In genomic region chr2:35257886-35258285, GRCm38 (mm10) we compare ENCODE assay signal across 10 mouse cellular contexts. TPM values are rescaled to one million over a fixed set of nuclear protein-coding genes. Genes with fewer than 3 reads are reported as not detected.
DNase-seq lines count a peak whose midpoint lies in the region; ATAC-seq and TF ChIP-seq lines count a peak whose summit lies in the region.
"Had no signal": no experiment of that assay in that cellular context is flagged by ENCODE, and none has a peak within 500 bp of the region (broad histone marks: within the 10 kb centered on the region; RNA-seq: fewer than 3 reads in every experiment).

No protein-coding gene starts in this region.

- H3K36me3 ChIP-seq in kidney, embryonic 16.5 days (ENCODE audit: insufficient read depth, low read length), result no peaks in the 10 kb centered on the region
- H3K36me3 ChIP-seq in embryonic facial prominence, embryonic 13.5 days, result no peaks in the 10 kb centered on the region
- H3K36me3 ChIP-seq in myocyte (ENCODE audit: control insufficient read depth, insufficient read depth), result no peaks in the 10 kb centered on the region
- no peaks in the 10 kb centered on the region for H3K36me3 ChIP-seq in midbrain, embryonic 11.5 days (ENCODE audit: control insufficient read depth, insufficient read depth, low read length)

- ATAC-seq in kidney, embryonic 16.5 days (ENCODE audit: low FRiP score, low TSS enrichment), result no peak
- no peak for ATAC-seq in embryonic facial prominence, embryonic 13.5 days (ENCODE audit: insufficient number of reproducible peaks, insufficient read depth, low FRiP score, low TSS enrichment, low read depth)
- no peak for ATAC-seq in midbrain, embryonic 11.5 days (ENCODE audit: low FRiP score)

- no peak overlapping the region for H3ac ChIP-seq in myocyte (ENCODE audit: control insufficient read depth, insufficient read length)

- H3K4me2 ChIP-seq in kidney, embryonic 16.5 days (replicated peaks; ENCODE audit: low read depth, low read length), result 0 out of 2 replicates have a peak overlapping the region, but pooled peaks have one; percentile 88
- peak overlapping the region; percentile 95 for H3K4me2 ChIP-seq in embryonic facial prominence, embryonic 13.5 days
- peak overlapping the region; percentile 79 for H3K4me2 ChIP-seq in myocyte (ENCODE audit: low read depth)
- H3K4me2 ChIP-seq in midbrain, embryonic 11.5 days, result no peak overlapping the region

- no peak for DNase-seq in kidney, adult 8-10 months
- peak; percentile 67 for DNase-seq in NIH3T3 (ENCODE audit: low read depth)
- no peak for DNase-seq in midbrain, embryonic 11.5 days (ENCODE audit: low spot score, missing footprints)
- DNase-seq in urinary bladder, postnatal 14 days (ENCODE audit: low spot score), result no peak
- DNase-seq: adrenal gland, postnatal 25 days; heart, adult 2 months had no signal

- no peaks in the 10 kb centered on the region for H3K27me3 ChIP-seq in kidney, embryonic 16.5 days (ENCODE audit: insufficient read depth, low read length)
- H3K27me3 ChIP-seq in embryonic facial prominence, embryonic 13.5 days, result no peaks in the 10 kb centered on the region
- no peaks in the 10 kb centered on the region for H3K27me3 ChIP-seq in myocyte (ENCODE audit: control insufficient read depth, insufficient read depth, insufficient read length)
- peaks cover 20% of the 10 kb centered on the region for H3K27me3 ChIP-seq in midbrain, embryonic 11.5 days (ENCODE audit: control insufficient read depth, insufficient read depth, low read length)

- WGBS in kidney, embryonic 16.5 days, result 75% methylated on average over 2 of the region's 2 CpGs
- 67% methylated on average over 2 of the region's 2 CpGs for WGBS in embryonic facial prominence, embryonic 13.5 days
- 86% methylated on average over 2 of the region's 2 CpGs for WGBS in midbrain, embryonic 11.5 days

- peaks cover 57% of the 10 kb centered on the region for H3K79me2 ChIP-seq in myocyte (ENCODE audit: control insufficient read depth, insufficient read depth)

- H3K4me3 ChIP-seq in kidney, embryonic 16.5 days (ENCODE audit: low read length), result no peak overlapping the region
- H3K4me3 ChIP-seq in embryonic facial prominence, embryonic 13.5 days, result peak overlapping the region; percentile 65
- H3K4me3 ChIP-seq in myocyte, result peak overlapping the region; percentile 52
- H3K4me3 ChIP-seq in midbrain, embryonic 11.5 days (ENCODE audit: low read depth, low read length), result no peak overlapping the region
- H3K4me3 ChIP-seq: heart, adult 2 months had no signal

- no peak overlapping the region for H3K27ac ChIP-seq in kidney, embryonic 16.5 days (ENCODE audit: low read length)
- H3K27ac ChIP-seq in embryonic facial prominence, embryonic 13.5 days, result peak overlapping the region; percentile 60
- H3K27ac ChIP-seq in midbrain, embryonic 11.5 days (ENCODE audit: low read depth, low read length), result no peak overlapping the region
- H3K27ac ChIP-seq: liver, embryonic 14.5 days had no signal

- TF ChIP-seq POLR2A in myocyte (IDR thresholded peaks at IDR 0.05; ENCODE audit: insufficient read length, low read depth), result no peak

- peaks cover 48% of the 10 kb centered on the region for H3K4me1 ChIP-seq in kidney, embryonic 16.5 days (ENCODE audit: insufficient read depth, low read length)
- H3K4me1 ChIP-seq in embryonic facial prominence, embryonic 13.5 days, result peaks cover 69% of the 10 kb centered on the region
- H3K4me1 ChIP-seq in midbrain, embryonic 11.5 days (ENCODE audit: control insufficient read depth, insufficient read depth, low read length), result peaks cover 5% of the 10 kb centered on the region

- no peak overlapping the region; the same call in 1 of the 2 replicates for H3K9ac ChIP-seq in kidney, embryonic 16.5 days (replicated peaks; ENCODE audit: low read length)
- peak overlapping the region; percentile 81 for H3K9ac ChIP-seq in embryonic facial prominence, embryonic 13.5 days
- no peak overlapping the region for H3K9ac ChIP-seq in midbrain, embryonic 11.5 days (ENCODE audit: low read length)
- H3K9ac ChIP-seq: liver, embryonic 14.5 days had no signal

- no peaks in the 10 kb centered on the region for H3K9me3 ChIP-seq in kidney, embryonic 16.5 days (ENCODE audit: low read length)
- no peaks in the 10 kb centered on the region for H3K9me3 ChIP-seq in embryonic facial prominence, embryonic 13.5 days
- no peaks in the 10 kb centered on the region for H3K9me3 ChIP-seq in midbrain, embryonic 11.5 days (ENCODE audit: control insufficient read depth, low read length)

TF ChIP-seq in myocyte, 11 proteins besides CTCF, POLR2A, EP300 and RAD21:
- TF ChIP-seq USF1 (IDR thresholded peaks at IDR 0.05; ENCODE audit: low read depth), result no peak
- no peak for TF ChIP-seq MYOD1 (IDR thresholded peaks at IDR 0.05; ENCODE audit: control insufficient read depth in 1 of 3, insufficient read length in 2 of 3, low read depth in 2 of 3)
- TF ChIP-seq MAX (IDR thresholded peaks at IDR 0.05; ENCODE audit: low read depth), result no peak
- TF ChIP-seq CEBPB (IDR thresholded peaks at IDR 0.05; ENCODE audit: insufficient read depth, poor library complexity, severe bottlenecking), result no peak
- TF ChIP-seq MYOG (IDR thresholded peaks at IDR 0.05; ENCODE audit: control insufficient read depth in 1 of 3, insufficient read depth in 1 of 3, insufficient read length in 2 of 3, low read depth in 2 of 3), result no peak
- no peak for TF ChIP-seq TCF12 (IDR thresholded peaks at IDR 0.05; ENCODE audit: insufficient read depth, poor library complexity, severe bottlenecking)
- TF ChIP-seq SRF (IDR thresholded peaks at IDR 0.05; ENCODE audit: control insufficient read depth, insufficient read length, low read depth), result no peak
- TF ChIP-seq E2F4 (IDR thresholded peaks at IDR 0.05; ENCODE audit: insufficient read depth), result no peak

RNA-seq across cellular contexts. Expression of gene Gsn, which starts 1.7 kb away (rescaled TPM):
- polyA plus RNA-seq in kidney, embryonic 16.5 days (2015; fragmentation: Nextera tagmentation; extraction: Ambion mirVana), result 149 and 165 TPM in 2 replicates
- polyA plus RNA-seq in embryonic facial prominence, embryonic 13.5 days (2015; fragmentation: Nextera tagmentation; extraction: Ambion mirVana), result 176 and 188 TPM in 2 replicates
- polyA plus RNA-seq in myocyte (2012; fragmentation: generic; extraction: Trizol), result 282 TPM
- polyA plus RNA-seq in midbrain, embryonic 11.5 days (2014; fragmentation: Nextera tagmentation; extraction: Ambion mirVana), result 27.9 and 29.9 TPM in 2 replicates

RNA-seq across cellular contexts. Expression of gene Rab14, which starts 57.0 kb away (rescaled TPM):
- 309 and 365 TPM in 2 replicates for polyA plus RNA-seq in kidney, embryonic 16.5 days (2015; fragmentation: Nextera tagmentation; extraction: Ambion mirVana)
- 354 and 366 TPM in 2 replicates for polyA plus RNA-seq in embryonic facial prominence, embryonic 13.5 days (2015; fragmentation: Nextera tagmentation; extraction: Ambion mirVana)
- polyA plus RNA-seq in myocyte (2012; fragmentation: generic; extraction: Trizol), result 102 TPM
- 283 and 293 TPM in 2 replicates for polyA plus RNA-seq in midbrain, embryonic 11.5 days (2014; fragmentation: Nextera tagmentation; extraction: Ambion mirVana)

Comparison
In these comparisons a context has a peak if more than half of its experiments do, and no peak if none do; other contexts are left out.
1. H3K4me3 ChIP-seq: peak in embryonic facial prominence, embryonic 13.5 days (single experiment) and myocyte (single experiment); none in kidney, embryonic 16.5 days (single experiment) and midbrain, embryonic 11.5 days (single experiment).